Mouse (Mus musculus): ENCODE data around the gene Srd5a1.

DNA sequence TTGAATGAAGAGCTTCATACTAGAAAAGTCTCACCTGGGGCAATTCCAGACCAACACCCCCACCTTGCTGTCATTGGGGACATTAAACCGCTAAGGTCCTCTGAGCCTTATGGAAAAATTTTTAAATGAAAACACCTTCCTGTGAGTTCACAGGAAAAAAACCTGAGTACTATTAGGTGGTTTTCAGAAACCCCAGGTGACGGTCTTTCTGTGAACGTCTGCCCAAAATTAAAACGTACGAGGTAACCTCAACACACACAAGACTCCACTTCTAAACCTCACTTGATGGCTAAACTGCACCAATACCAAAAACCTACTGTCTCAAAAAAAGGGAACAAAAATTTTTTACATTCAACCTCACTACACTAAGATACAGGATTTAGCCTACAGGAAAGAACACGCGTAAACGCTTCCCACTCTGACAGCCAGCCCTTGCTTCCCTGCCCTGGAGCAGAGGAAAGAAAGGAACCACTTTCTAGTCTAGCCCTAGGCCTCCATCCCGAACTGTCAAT, 78.3 kb downstream of the Srd5a1 start:
- TF ChIP-seq MAX (IDR thresholded peaks at IDR 0.05): no peak
- no peak for TF ChIP-seq CTCF (IDR thresholded peaks at IDR 0.05; ENCODE audit: control insufficient read depth, insufficient read depth, insufficient read length)
